Mouse (Mus musculus) ES-Bruce4 (cell line): ENCODE results near the gene Ccnt2. TPM values are rescaled to one million over a fixed set of nuclear protein-coding genes. Genes with fewer than 3 reads are reported as not detected.

ENCODE experiments used
- H3K27ac ChIP-seq: 2 replicates; pipeline ENCODE4 v1.5.1; 2012; ENCODE audit warnings: low read length, inconsistent platforms; ENCODE audit not compliant: insufficient read depth
- H3K27me3 ChIP-seq: 2 replicates; pipeline ENCODE4 v1.6.1; 2012; ENCODE audit warnings: mild to moderate bottlenecking, low read length, inconsistent platforms; ENCODE audit not compliant: control insufficient read depth, poor library complexity, insufficient read depth, severe bottlenecking
- H3K36me3 ChIP-seq: 2 replicates; pipeline ENCODE4 v1.6.1; 2012; ENCODE audit warnings: inconsistent platforms, mild to moderate bottlenecking, low read length, moderate library complexity; ENCODE audit not compliant: control insufficient read depth, poor library complexity, insufficient read depth, severe bottlenecking
- H3K4me1 ChIP-seq: one replicate; pipeline ENCODE4 v1.8.1; 2011; ENCODE audit warnings: low read length; ENCODE audit not compliant: control insufficient read depth, insufficient read depth
- H3K4me3 ChIP-seq: 2 replicates; pipeline ENCODE4 v1.5.1; 2011; ENCODE audit warnings: low read depth, mild to moderate bottlenecking, low read length
- H3K9ac ChIP-seq: 2 replicates; pipeline ENCODE4 v1.6.1; 2012; ENCODE audit warnings: low read depth, mild to moderate bottlenecking, inconsistent platforms; ENCODE audit not compliant: poor library complexity, severe bottlenecking
- H3K9me3 ChIP-seq: replicated peaks from 2 replicates; pipeline ENCODE4 v1.6.1; 2012; ENCODE audit warnings: mild to moderate bottlenecking, low read length, inconsistent platforms; ENCODE audit not compliant: control insufficient read depth, poor library complexity, insufficient read depth, severe bottlenecking
- CTCF ChIP-seq: IDR thresholded peaks from one replicate; pipeline ENCODE4 v1.8.1; 2011; ENCODE audit warnings: low read depth, low read length
- EP300 ChIP-seq: IDR thresholded peaks from 2 replicates; pipeline ENCODE4 v1.6.1; 2011; ENCODE audit warnings: low read depth, low read length; ENCODE audit not compliant: insufficient read depth
- POLR2A ChIP-seq: IDR thresholded peaks from one replicate; pipeline ENCODE4 v1.8.1; 2011; ENCODE audit warnings: low read length; ENCODE audit not compliant: insufficient read depth
- polyA plus RNA-seq: library from polyadenylated mRNA; stranded (reverse); fragments of >200 nt; gene quantifications from 2 replicates; pipeline ENCODE4 v1.2.4, GENCODE M21; 2011; ENCODE audit warnings: low read depth; ENCODE audit not compliant: missing spikeins, insufficient read depth, insufficient read length

Gene Ccnt2
- polyA plus RNA-seq, 1 experiment = 120 TPM

DNA sequence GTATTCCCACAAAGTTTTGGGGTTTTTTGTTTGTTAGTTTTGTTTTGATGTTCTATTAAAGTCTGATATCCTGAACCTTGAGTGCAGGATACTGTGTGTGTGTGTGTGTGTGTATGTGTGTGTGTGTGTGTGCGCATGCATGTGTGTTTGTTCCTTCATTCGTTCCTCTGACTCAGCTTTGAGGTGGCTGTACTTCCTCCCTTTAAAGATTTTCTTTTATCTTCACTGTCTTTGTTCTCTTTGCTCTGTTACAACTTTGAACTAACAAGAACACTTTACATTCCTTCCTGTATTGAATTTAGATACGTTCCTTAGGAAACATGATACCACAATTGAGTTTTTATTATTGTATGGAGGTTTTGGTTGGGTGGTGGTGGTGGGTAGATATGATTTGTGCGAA lies 22.4 kb downstream of the Ccnt2 start:
- no peaks in the 10 kb centered on the region for H3K4me1 ChIP-seq
- TF ChIP-seq EP300 (no peak), CTCF (no peak), POLR2A (no peak)
- H3K9ac ChIP-seq = no peak overlapping the region
- H3K27me3 ChIP-seq = no peaks in the 10 kb centered on the region
- no peaks in the 10 kb centered on the region for H3K9me3 ChIP-seq
- H3K27ac ChIP-seq = no peak overlapping the region
- H3K36me3 ChIP-seq = peaks cover 30% of the 10 kb centered on the region
- H3K4me3 ChIP-seq = no peak overlapping the region

DNA sequence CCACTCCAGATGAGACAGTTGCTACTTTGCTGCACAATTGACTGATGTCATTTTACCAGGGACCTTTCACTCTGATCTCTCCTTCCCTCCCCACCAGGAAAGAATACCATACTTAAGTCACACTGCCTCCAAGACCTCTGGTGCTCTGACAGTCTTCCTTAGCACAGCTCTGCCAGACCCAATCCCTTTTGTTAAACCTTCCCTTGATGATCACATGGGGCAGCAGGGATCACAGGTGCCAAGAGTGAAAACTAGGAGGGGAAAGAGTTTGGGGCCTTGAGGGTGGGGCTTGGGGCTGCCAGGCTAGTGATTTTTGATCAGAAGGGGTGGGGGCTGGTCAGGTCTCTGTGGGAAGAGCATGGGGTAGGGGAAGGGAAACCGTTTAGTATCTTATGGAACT lies 22.8 kb downstream of the Ccnt2 start:
- H3K27me3 ChIP-seq = no peaks in the 10 kb centered on the region
- no peak overlapping the region for H3K4me3 ChIP-seq
- no peaks in the 10 kb centered on the region for H3K9me3 ChIP-seq
- H3K27ac ChIP-seq = no peak overlapping the region
- H3K36me3 ChIP-seq = peaks cover 31% of the 10 kb centered on the region
- H3K9ac ChIP-seq = no peak overlapping the region
- TF ChIP-seq POLR2A (no peak), EP300 (no peak), CTCF (no peak)
- H3K4me1 ChIP-seq = no peaks in the 10 kb centered on the region

DNA sequence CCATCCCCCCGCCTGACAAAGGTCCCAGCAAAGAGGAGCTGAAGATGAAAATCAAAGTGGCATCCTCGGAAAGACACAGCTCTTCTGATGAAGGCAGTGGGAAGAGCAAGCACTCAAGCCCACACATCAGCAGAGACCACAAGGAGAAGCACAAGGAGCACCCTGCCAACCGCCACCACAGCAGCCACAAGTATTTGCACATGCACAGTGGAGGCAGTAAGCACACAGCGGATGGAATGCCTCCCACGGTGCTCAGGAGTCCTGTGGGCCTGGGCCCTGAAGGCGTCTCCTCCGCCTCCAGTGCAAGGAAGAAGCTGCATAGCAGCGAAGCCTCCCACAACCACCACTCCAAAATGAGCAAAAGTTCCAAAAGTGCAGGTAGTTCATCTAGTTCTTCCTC lies 29.0 kb downstream of the Ccnt2 start:
- H3K27ac ChIP-seq = no peak overlapping the region
- no peak overlapping the region for H3K4me3 ChIP-seq
- H3K9me3 ChIP-seq = no peaks in the 10 kb centered on the region
- TF ChIP-seq EP300 (no peak), POLR2A (no peak), CTCF (no peak)
- peaks cover 45% of the 10 kb centered on the region for H3K36me3 ChIP-seq
- no peaks in the 10 kb centered on the region for H3K27me3 ChIP-seq
- no peaks in the 10 kb centered on the region for H3K4me1 ChIP-seq
- H3K9ac ChIP-seq = no peak overlapping the region

DNA sequence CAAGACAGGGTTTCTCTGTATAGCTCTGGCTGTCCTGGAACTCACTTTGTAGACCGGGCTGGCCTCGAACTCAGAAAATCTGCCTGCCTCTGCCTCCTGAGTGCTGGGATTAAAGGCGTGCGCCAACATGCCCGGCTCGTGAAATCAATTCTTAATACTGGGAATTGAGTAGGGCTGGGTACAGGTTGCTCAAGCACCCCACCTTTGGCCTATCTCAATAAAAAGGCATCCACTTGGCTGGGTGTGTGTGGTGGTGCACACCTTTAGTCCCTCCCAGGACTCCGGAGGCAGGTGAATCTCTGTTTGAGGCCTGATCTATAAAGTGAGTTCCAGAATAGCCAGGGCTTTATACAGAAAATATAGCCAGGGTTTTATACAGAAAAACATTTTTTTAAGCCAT lies 34.7 kb downstream of the Ccnt2 start:
- Histone ChIP-seq H3K4me1 (no peaks in the 10 kb centered on the region), H3K4me3 (no peak overlapping the region), H3K9me3 (no peaks in the 10 kb centered on the region), H3K27me3 (no peaks in the 10 kb centered on the region), H3K9ac (no peak overlapping the region), H3K27ac (peak overlapping the region; percentile 36), H3K36me3 (peaks cover 9% of the 10 kb centered on the region)
- no peak for TF ChIP-seq CTCF
- TF ChIP-seq EP300 = no peak
- TF ChIP-seq POLR2A = no peak

DNA sequence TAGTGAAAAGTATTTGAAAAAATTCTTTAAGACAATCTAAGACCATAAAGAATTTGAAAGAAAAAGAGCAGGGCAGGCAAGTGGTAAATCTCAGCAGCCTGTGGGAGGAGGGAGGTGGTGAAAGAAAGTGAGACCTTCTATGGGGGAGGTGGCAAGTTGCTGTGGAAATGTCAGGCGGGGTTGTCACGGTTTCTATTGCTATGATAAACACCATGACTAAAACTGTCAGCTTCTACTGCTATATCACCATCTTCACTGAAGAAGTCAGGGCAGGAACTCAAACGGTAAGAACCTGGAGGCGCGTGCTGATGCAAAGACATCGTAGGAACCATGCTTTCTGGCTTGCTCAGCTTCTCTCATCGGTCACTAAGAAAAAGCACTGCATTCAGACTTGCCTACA lies 39.0 kb downstream of the Ccnt2 start:
- Histone ChIP-seq H3K4me1 (no peaks in the 10 kb centered on the region), H3K4me3 (no peak overlapping the region), H3K27ac (no peak overlapping the region), H3K27me3 (no peaks in the 10 kb centered on the region), H3K36me3 (no peaks in the 10 kb centered on the region), H3K9me3 (no peaks in the 10 kb centered on the region), H3K9ac (no peak overlapping the region)
- no peak for TF ChIP-seq POLR2A
- TF ChIP-seq CTCF = no peak

DNA sequence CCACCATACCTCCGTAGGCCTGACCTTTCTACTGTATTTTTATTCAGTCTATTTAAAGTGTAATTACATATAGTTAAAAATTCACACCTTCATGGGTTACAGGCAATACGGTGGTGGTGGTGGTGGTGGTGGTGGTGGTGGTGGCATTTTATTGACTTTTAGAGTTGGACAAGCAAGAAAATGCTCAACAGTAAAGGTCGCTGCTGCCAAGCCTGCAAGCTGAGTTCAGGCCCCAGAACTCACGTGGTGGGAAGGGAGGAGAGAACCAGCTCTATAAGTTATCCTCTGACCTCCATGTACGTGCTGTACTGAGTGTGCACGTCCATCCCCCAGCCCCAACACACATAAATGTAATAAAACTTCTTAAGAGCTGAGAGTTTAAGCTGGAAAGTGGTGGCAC lies 42.4 kb downstream of the Ccnt2 start:
- Histone ChIP-seq H3K4me3 (no peak overlapping the region), H3K4me1 (no peaks in the 10 kb centered on the region), H3K36me3 (no peaks in the 10 kb centered on the region), H3K27ac (no peak overlapping the region), H3K9me3 (no peaks in the 10 kb centered on the region), H3K27me3 (no peaks in the 10 kb centered on the region), H3K9ac (no peak overlapping the region)
- TF ChIP-seq CTCF (no peak), POLR2A (no peak), EP300 (no peak)
